Mouse (Mus musculus) urinary bladder, postnatal 4 days (tissue): ENCODE measurements around the gene Ppp5c.
A peak's percentile ranks its signal among the peaks of the same experiment; 100 is the strongest.

ENCODE experiments used
- DNase-seq, 2 experiments: peaks; one replicate each; pipeline ENCODE4 v3.0.0; 2021 to 2022; ENCODE audit warnings: low spot score in 2 of 2

The Ppp5c gene

DNA sequence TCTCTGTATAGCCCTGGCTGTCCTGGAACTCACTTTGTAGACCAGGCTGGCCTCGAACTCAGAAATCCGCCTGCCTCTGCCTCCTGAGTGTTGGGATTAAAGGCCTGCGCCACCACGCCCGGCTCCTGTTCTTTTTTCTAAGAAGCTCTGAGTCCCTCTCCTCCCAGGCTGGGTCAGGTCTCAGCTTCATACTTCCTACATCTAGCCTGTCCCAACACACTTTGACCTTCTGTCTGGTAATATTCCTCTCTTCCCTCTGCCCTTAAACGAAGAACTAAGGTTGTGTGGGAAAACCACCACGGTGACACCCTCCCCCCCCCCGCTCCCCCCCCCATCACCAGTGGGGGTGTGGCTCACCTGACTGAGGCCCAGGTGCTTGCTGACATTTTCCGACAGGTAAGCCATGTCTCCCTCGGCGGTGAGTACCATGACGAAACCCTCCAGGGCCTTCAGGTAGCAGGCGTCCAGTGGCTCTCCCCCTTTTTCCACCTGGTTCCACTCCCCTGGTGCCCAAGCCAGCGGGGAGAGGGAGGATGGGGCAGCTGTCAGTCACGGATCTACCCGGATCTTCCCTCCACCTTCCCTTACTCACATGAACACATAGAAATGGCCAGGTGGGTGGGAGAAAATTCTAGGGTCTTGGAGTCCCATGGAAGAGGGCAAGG, 26.7 kb upstream of the Ppp5c start:
- no peak for DNase-seq

DNA sequence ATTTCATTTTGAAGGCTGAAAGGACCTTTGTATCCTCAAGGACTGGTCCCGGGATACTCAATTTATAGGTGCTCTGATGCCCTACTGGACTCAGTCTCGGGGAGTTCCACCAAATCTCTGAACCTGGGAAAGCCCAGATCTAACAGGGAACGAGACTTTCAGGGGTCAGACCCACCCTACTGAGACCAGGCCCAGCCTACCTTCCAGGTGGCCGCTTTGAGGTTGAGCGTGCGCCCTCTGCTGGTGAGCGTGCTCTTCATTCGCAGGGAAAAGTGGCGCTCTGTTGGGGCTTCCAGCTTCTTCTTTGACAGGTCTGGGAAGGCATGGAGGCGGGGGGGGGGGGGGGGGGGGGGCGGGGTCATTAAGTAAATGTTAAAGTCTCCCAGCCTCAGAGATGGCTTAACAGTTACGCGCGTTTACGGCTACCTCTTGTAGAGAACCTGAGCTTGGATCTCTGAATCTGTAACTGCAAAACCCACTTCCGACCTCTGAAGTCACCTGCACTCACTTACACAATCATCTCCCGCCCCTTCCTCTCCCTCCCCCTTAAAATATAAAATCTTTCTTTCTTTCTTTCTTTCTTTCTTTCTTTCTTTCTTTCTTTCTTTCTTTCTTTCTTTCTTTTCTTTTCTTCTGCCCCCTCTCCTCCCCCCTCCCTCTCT, 23.3 kb upstream of the Ppp5c start:
- peak in 1 of 2 experiments; percentile 52 for DNase-seq

- no peak for DNase-seq
Measured at GRCm38 (mm10) chr7:17050491-17050890, 22.8 kb upstream of the Ppp5c start.

DNA sequence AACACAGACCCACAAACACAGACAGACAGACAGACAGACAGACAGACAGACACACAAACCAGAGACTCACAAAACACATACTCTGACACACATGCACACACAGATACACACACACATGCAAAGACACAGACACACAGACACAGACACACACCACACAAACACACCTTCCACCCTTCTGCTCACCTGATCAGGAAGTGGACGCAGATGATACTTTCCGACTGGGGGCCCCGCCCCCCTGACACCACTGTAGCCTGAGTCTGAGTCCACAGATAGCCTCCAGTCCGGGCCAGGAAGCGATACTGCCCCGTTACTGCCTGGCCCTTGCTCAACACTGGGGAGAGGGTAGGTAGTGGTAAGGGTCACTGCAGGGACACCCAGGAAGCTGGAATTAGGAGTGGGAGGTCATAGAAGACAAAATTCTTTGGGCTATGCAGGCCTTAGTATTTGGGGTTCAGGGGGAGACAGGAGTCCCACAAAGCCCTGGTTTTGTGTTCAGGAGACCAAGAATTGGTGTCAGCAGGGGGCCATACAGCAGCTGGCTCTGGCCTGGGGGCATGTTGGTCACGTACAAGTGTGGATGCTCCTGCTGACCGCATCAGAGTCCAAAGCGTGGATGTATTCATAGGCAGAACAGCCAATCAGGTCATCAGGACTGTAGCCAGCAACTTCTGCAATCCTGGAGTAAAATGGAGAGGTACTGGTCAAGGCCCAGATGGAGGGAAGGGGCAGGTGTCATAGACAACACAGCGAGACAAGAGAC, 20.9 kb upstream of the Ppp5c start:
- no peak for DNase-seq

GRCm38 (mm10) chr7:17047041-17047682, 19.4 kb upstream of the Ppp5c start:
- DNase-seq, result no peak

GRCm38 (mm10) chr7:17045743-17046142, 18.0 kb upstream of the Ppp5c start:
- no peak for DNase-seq

- no peak for DNase-seq
Measured at GRCm38 (mm10) chr7:17039373-17039772, 11.6 kb upstream of the Ppp5c start.

GRCm38 (mm10) chr7:17038018-17038695, 10.4 kb upstream of the Ppp5c start:
- no peak for DNase-seq

- DNase-seq, result no peak
Measured at GRCm38 (mm10) chr7:17030239-17030638, 2.5 kb upstream of the Ppp5c start.

- DNase-seq, result no peak
Measured at GRCm38 (mm10) chr7:17028923-17029322, 1.2 kb upstream of the Ppp5c start.

DNA sequence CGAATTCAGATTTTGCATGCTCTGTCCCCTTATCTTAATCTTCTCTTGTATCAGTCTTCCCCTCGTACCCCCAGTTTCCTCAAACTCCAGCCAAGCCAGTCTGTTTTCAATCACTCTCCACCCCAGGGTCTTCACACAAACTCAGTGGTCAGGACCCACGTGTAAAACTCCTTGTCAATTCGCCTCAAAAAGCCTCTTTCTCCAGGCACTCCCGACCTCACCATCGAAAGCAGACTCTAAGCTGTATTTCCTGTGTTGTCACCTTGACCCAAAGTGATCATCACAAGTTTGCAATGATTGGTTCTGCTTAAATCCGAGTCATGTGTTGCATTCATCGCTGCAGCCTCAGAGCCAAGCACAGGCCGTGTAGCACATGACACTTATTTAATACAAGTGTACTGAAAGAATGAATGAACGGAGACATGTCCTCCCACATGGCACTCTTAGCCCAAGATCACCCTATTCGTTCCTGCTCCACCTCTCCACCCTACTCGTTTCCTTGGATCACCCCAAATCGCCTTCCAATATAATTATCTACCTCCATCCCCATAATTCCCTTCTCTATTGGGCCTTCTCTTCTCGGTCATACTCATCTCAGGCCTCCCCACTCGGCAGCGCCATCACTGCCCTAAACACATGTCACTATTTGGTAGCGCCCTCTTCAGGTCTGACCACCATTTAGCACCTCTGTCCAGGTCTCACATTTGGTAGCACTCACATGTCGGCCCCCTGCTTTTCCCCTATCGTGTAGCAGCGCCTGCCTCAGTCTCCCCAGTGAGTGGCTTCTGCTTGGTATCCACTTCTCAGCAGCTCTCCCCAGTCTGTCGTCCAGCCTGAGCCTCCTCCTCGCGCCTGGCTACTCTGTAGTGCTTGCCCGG, 775 bp downstream of the Ppp5c start:
- no peak for DNase-seq

DNA sequence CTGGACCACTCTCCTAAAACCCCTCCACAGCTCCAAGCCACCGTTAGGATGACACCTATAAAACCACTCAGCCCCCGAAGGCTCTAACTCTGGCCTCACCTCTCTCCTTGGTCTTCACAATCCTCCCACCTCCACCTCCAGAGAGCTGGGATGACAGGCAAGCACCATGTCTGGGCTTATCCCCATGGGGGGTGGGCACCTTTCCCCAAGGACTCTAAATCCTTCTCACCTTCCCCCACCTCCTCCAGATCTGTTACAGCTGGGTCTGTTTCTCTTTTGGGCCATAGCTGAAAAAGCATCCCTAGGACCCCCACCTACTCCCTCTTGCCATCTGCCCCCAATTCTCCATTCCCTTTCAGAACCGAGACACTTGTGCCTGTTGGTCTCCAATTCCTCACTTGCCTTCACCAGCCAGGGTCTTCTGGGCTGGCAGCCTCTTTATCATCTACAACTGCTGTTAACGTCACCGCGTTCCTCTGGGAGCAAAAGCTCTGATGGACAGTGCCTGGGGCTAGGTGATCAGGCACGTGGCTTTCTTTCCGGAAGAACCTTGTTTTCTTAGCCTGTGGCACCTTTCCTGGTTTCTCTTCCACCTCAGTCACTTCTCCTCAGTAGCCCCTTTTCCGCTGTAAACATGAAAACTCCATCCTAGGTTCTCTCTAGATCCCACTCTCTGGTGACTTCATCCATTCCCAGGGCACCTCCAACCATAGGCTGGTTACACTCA, 1.7 kb downstream of the Ppp5c start:
- DNase-seq, result no peak

GRCm38 (mm10) chr7:17025505-17025894, 2.2 kb downstream of the Ppp5c start:
- no peak for DNase-seq

GRCm38 (mm10) chr7:17024814-17025504, 2.8 kb downstream of the Ppp5c start:
- no peak for DNase-seq

GRCm38 (mm10) chr7:17024141-17024540, 3.6 kb downstream of the Ppp5c start:
- DNase-seq, result no peak

- DNase-seq, result no peak
Measured at GRCm38 (mm10) chr7:17023701-17024100, 4.0 kb downstream of the Ppp5c start.

GRCm38 (mm10) chr7:17022176-17022575, 5.5 kb downstream of the Ppp5c start:
- DNase-seq, result no peak

DNA sequence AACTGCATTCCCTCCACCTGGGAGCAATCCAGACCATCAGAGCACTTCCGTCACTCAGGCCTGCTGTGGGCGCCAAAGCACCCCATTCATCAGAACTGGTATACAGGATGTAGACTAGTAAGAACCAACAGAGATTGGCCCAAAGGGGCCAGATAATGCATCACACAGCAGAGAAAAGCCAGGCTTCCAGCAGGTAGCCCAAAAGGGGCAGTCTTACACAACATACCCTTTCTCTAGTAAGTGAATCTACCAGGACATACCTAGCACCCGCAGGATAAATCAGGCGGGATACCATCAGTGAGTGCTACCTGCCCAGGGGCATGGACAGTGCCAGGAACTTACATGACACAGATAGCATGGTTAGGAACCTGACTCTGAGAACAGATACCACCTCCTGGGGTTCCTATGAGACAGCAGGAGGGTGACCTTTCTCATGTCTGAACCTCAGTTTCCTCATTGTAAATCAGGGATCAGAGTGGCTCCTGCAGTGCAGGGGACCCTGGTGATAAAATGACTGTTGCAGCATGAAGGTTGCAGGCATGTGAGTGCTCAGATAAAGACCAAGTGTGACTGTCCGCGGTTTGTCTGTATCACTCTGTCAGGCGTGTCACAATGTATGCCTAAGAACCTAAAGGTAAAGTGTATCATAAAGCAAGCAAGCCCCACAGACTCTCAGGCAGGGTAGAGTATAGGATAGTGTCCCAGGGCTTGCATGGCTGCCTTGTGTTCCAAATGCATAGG, 8.1 kb downstream of the Ppp5c start:
- DNase-seq, result no peak

DNA sequence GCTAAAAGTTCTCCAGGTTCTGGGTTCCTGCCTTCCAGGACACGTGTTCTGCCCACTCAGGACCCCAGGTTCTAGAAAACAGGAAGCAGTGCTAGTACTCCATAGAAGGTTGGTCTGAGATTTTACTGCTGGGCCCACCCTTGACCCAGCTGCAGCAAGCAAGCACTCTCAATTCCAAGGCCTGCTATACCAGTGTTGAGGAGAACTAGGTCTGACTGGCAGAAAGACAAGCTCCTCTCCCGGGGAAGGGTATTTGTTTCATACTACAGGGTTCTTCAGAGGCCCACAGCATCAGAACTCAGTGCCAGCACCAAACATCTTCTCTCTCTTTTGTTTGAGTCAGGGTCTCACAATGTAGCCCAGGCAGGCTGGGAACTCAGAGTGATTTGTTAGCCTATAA, 9.8 kb downstream of the Ppp5c start:
- no peak for DNase-seq
